Mouse (Mus musculus) frontal cortex, postnatal 36 days (tissue): ENCODE results near the gene Defb28.

Experiments
- DNase-seq, 2 experiments: peaks; one replicate each; pipeline ENCODE4 v3.0.0; 2022; ENCODE audit warnings: low spot score in 2 of 2

The Defb28 gene

DNA sequence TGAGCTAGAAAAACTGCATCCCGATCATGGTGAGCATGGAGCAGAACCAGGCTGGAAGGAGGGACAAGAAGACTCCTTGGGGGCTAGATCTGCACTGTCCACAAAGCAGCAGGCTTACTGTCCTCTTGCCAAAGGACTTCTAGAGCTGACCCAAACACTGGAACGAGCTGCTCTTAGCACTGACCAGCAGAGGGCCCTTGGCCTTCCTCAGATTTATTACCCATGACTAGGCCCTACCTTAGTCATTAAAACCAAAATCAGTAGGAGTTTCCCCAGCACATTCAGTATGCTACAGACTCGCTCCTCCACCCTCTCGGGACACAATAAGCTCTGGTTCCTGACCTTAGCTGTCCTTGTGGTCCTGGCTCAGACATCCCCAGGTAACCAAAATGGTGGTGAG is at the start of gene Defb28:
Gene Defb28 (plus strand): TSS at position 275 of the 400 bp plus-strand sequence.
- DNase-seq, result no peak

DNA sequence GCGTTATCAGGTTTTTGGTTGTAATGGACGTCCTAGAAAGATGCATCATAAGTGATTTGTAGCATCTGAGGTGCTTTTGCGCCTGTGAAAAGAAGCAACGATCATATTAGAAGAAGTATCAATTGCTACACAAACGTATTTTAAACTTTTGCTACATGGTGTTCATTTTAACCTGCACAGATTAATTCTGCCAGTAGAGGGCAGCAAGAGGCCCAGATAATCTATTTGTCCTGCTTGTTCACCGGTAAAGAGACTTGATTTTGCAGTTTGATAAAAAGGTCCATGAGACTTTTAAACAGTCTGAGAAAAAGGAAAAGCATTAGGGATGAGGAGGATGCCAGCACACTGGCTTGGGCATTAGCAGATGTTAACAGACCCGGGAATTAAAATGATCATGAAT is 47.1 kb upstream of the Defb28 start:
- DNase-seq, result peak; percentile 34 to 70

DNA sequence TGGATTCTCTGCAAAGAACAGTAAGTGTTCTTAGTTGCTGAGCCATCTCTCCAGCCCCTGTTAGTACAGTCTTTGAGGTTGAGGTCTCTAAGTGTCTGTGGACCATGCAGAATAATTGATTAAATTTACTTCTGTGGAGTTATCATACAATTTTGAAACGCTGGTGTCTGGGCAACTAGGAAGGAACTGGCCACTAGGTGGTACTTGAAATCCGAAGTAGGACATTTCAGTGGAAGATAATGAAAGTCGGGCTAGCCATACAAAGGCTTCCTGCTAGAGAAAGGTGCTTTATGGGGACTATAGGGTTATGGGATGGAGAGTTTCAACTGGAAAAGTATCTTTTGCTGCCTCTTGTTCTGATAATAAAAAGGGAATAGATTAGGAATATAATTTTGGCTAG is 45.6 kb upstream of the Defb28 start:
- DNase-seq, result no peak

DNA sequence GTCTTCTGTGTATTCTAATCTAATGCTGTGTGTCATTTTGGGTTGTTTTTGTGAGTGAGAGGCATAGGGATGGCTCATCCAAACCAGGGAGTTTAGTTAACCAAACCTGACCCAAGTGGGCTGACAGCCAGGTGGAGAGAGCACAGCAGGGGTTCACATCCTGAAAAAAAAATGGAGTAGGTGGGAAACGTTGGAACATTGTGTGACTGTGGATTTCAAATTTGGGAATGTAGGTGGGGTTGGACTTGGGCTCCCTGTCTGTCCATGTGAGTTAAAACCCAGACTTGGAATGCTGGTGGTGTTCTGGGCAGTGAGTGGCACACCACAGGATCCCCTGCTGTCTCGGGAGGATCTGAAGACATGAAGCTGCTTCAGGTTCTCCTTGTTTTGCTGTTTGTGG is 41.3 kb upstream of the Defb28 start, which contains the start of gene Defb20:
Gene Defb20 (plus strand): TSS at position 301 of the 400 bp plus-strand sequence.
- no peak for DNase-seq

DNA sequence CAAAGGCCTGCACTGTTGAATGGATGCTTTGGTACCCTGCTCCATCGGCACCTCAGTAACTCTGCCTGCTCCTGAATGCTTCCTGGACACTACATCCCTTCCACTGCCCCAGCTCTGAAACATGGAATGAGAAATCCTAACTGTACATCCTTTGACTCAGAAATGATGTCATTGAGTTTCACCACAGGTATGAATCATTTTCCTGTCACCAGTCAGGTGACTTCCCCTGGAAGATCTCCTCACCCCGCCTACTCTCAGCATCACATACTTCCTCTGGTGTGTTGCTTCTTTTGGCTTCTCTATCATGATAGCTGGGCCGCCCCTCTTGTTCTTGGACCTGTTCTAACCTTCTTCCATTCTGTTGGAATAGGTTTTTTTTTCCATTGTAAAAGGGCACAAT is 37.2 kb upstream of the Defb28 start:
- DNase-seq, result no peak

DNA sequence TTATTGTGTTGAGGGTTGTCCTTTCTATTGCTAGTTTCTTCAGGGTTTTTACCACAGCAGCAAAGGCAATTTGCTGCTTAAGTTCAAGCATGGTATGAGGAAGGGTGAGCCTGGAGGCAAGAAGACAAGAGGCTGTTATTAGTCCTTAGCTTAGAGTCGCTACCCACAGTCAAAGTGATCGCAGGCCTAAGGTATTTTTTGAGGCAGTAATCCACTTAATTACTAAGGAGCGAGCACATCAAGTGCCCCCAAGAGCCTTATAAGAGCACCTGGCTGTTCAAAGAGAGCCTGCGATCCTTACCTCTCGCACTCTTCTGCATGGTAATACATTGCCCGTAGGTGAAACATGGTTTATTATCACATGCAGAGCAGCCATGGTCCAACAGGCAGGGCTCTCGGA is 36.3 kb upstream of the Defb28 start:
- no peak for DNase-seq

DNA sequence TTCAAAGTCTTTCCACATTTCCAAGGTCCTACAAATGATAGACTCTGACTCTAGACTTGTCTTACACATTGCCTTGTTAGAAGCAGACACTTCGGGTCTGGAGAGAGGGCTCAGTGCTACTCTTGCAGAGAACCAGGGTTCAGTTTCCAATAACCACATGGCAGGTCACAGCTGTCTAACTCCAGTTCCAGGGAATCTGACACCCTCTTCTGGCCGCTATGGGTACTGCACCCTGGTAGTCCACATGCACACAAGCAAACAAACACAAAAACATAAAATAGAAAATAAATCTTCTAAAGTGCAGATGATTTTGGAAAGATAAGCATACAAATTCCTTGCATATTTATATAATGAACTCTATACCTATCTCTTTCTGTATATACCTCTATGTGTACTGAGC is 31.0 kb upstream of the Defb28 start:
- DNase-seq, result no peak

DNA sequence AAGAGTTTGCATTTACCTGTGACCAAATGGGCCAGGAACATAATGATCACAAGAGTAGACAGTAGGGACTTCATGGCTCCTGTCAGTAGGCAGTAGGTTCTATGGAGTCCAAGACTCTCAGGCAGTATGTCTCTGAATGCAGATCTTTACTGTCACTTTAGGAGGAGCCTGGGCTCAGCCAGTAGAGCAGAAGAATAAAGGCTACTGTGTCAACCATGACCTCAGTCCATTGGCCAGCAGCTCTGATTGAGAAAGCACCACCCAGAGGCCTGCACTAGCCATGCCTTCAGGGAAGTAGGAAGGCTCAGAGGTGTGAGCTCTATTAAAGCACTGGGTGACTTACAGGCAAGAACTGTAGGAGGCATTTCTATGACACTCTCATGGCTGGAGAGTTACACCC is 28.0 kb upstream of the Defb28 start, which contains the start of gene Defb22:
Gene Defb22 (minus strand): TSS at position 101 of the 400 bp plus-strand sequence.
- no peak for DNase-seq

DNA sequence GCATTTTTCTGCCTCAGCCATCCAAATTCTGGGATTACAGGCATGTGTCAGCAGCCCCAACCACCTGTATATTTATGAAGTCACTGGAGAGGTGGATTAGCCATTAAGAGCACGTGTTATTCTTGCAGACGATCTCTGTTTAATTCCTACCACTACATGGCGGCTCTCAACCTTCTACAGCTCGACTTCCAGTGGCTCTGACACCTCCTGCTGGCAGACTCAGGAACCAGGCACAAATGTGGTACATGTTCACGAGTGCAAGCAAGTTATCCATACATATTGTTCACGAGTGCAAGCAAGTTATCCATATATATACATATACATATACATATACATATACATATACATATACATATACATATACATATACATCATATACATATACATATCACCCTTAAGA is 24.9 kb upstream of the Defb28 start:
- DNase-seq, result no peak

DNA sequence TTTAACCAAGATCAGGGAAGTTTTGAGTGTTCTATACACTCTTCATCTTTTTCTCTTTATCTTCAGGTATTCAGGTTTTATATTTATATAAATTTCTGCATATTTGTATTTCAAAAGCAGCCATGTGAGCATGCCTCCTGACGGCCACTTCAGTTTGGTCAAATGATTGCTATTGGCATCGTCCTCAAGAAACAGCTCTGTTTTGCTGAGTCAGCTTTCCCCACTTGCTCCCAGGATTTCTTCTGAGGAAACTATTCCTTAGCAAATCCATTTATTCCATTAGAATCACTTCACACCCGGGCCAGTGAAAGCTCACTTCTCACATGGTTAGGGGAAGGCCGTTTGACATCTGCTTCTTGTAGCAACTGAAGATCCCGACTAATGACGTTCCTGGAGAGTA is 20.0 kb upstream of the Defb28 start:
- no peak for DNase-seq

DNA sequence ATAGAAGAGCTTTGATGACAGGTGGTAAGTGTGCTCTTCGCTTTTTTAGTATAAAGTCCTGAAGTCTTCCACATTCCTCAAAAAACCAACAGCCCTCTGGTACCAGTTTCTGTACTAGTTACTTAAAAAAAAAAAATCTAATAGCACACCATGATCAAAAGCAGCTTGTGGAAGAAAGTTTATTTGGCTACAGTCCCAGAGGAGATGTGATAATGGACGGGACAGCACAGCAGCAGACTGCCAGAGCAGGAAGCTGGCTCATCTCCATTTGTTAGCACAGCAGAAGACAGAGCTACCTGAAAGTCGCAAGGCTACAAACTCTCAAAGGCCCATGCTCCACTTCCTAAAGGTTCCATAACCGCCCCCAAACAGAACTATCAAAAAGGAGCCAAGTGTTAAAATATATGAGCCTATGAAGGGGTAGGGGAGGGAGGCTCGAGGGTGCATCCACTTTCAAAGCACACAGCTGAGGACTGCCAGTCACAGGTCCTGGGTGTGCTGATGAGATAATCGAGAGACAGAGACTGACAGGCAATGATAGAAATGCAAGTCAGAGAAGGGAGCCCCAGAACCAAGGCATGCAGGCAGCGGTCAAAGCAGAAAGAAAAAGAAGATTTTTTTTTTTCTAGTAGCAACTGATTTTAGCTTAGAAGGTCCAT is 17.7 kb upstream of the Defb28 start:
- no peak for DNase-seq

DNA sequence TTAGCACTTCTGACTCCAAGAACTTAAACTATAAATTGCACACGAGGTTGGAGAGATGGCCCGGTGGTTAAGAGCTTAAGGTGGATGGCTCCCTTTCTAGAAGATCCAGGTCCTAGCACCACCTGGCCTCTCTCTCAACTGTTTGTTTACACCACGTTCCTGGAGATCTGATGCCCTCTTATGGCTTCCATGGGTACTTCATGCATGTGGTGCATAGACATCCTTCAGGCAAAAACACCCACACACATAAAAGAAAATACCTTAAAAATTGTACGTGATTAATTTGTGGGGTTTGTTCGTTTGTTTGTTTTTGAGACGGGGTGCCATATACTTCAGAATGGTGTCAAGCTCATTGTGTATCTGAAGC is 17.2 kb upstream of the Defb28 start:
- DNase-seq, result no peak

DNA sequence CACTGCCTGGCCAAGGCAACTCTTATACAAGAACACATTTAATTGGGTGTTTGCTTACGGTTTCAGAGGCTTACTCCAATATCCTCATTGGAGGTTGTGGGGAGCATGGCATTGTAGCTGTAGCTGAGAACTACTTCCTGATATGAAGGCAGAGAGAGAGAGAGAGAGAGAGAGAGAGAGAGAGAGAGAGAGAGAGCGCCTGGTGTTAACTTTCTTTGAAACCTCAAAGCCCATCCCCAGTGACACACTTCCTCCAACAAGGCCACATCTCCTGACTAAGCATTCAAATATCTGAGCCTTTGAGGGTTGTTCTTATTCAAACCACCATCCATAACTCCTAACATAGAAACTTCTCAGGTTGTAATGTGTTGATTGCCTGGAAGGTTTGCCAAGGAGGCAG is 14.1 kb upstream of the Defb28 start:
- no peak for DNase-seq

DNA sequence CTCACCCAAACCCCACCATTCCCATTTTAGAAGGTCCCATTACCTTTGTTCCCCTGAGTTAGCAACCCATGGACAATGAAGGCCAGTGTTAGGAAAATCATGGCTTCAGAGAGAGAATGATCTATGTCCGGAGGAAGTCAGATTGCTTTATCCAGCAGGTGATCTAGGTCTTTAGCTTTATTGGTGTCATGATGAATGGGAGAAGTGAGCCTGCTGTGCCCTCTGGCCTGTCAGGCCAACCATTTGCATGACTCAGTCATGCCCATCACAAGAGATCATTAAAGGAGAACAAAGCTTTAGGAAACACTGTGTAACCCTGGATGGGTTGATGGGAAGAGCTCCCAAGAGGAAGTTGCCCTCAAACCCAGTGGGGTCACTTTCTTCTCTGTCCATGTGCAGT is 6.5 kb upstream of the Defb28 start, which contains the start of gene Defb26:
Gene Defb26 (minus strand): TSS at position 101 of the 400 bp plus-strand sequence.
- DNase-seq, result no peak

DNA sequence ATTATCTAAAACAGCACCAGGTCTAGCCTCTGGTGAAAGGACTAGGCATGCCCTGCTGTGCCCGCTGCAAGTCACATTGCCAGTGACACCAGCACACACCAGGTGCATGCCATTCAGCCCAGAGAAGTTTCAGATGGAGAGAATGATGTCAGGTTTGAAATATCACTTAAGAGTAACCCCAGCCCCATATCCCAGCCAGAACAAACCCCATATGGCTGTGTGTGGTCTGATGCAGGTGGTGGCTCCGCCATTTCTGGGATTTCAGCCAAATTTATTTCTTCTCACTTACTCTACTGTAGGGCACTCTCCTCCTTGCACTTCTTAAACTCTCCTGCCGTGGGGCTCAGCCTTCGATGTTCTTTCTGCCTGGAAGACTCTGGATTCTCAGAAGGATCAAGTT is 2.0 kb upstream of the Defb28 start:
- DNase-seq, result no peak

DNA sequence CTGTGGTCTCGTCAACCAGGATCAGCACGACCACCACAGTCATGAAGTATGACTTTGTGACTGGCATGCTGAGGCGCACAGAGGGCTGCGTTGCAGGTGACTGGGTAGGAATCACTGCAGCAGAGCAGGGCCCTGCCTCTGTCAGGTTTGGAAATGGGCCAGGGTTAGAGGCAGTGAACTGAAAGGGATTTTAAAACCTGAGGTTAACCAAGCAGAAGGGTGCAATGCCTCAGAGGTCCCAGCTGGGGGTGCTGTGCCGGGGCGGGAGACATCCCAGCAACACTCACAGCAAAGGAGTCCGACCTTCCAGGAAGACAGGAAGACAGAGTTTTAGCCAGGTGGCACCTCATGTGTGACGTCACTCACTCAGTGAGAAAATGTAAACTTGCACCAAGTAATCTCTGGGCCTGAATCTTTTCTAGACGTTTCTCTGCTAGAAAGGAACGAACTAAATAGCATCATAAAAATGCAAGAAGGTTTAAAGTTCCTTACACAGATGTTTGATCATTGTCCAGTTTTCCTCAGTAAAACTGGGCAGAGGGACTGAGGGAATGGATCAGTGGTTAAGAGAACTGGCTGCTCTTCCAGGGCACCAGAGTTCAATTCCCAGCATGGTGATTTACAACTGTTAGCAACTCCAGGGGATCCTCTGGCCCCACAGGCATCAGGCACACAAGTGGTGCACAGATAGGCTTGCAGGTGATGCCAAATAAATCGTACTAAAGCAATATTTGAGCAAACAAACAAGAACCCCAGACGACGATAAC is 22.1 kb downstream of the Defb28 start, which contains the start of gene Defb29:
Gene Defb29 (minus strand): TSS at position 155 of the 767 bp plus-strand sequence.
- DNase-seq, result no peak

DNA sequence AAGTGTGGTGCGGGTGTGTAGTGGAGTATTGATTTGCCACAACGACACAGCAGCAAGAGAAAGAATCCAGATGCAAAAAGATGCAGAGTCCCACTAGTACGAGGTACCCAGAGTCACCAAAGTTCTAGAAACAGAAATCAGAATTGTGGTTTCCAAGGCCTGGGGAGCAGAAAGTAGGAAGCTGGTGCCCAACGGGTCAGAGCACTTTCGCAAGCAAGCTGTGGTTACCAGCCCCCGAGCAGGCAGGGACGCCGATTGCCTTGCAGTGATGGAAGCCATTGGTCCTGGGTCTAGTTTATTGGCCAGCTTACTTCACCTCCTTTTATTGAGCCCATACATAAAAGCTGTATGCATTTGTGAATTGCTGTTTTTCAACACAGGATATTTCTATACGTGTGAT is 23.9 kb downstream of the Defb28 start:
- no peak for DNase-seq

DNA sequence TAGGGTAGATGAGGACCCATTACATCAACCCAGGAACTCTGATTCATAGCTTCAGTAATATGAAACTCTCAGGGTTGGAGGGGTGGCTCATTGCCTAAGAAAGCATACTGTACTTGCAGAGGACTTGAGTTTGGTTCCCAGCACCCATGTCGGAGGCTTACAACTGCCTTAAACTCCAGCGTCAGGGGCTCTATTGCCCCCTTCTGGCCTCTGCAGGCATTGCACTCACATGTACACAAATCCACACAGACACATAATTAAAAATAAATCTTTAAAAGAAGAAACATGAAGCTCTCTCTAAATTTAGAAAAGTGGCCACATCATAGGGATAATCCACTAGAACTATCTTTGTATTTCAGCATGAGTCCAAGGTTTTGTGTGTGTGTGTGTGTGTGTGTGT is 24.8 kb downstream of the Defb28 start:
- DNase-seq, result no peak

DNA sequence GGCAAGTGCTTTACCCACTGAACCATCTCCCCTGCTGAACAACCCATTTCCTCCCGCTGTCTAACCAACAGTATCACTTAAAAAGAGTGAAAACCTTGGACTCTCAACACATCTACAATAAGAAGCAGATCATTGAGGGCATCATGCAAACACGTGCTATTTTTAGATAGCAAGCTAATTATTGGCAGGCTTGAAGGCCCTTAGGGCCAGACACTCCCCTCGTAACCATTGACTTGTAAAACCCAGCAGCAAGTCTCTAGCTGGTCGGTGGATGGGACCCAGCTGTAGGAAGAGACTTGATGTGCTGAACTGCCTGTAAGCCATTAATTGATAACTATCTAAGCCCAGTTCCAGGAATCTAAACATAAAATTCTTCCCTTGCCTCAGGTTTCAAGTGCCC is 25.4 kb downstream of the Defb28 start:
- DNase-seq, result no peak

DNA sequence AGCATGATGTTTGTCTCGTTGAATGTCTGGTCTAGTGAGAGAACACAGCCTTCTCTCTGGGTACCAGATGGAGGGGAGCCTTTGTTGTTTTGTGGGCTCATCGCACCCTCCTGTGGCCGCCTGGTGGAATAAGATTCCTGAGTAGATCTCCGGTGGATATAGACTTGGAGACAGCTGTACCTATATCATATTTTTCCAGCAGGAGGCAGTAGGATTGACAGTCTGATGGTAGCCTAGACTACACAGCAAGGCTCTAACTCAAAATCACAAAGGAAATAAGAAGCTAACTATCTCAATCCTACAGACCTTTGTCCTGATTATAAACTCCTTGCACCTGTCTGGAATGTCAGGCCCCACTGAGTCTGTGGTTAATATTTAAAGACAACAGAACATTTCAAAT is 26.6 kb downstream of the Defb28 start:
- peak; percentile 46 to 71 for DNase-seq

DNA sequence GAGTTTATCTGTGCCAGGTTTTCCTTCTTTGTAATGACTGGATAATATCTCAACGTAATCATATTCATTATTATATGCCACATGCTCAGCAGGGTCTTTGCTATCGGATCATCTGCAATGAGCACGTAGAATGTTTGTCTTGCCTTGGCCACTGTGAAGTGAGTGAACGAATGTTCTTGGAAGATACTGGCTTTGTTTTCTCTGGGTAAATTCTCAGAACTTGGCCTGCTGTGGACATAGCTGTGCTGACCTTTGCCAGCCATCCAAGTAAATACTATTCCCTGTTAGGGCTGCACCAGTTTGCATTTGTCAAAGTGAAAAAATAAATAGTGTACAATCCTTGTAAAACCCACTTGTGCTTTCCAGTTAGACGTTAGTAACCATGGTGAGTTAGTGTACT is 30.1 kb downstream of the Defb28 start:
- DNase-seq, result no peak

DNA sequence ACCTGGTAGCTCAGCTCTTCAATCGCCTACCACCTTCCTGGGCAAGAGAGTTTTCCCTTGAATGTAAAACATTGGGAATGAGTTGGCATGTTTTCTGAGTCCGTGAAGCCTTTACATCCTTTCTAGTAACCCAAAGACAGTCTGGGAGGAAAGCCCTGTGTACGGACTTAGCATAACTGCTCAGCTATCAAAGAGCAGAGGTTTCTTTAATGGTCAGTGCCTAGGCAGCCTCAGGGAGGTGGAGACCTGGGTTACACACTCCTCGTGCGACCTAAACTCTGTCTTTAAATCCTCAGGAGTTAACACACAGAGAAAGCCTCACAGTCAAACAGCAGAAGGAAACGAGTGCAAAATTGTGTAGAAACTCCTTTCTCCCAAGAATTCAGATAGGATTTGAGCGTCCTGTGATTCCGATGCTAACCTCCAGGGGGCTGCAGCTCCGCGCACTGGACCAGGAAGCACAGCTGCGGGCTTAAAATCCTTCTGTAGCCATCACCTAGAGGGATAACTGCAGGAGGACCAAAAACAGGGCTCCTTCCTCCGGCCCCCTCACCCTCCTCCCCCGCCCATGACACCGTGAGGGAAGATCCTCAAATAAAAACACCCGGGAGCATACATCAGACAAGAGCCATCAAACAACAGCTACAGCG is 35.8 kb downstream of the Defb28 start:
- DNase-seq, result peak; percentile 64 to 74

DNA sequence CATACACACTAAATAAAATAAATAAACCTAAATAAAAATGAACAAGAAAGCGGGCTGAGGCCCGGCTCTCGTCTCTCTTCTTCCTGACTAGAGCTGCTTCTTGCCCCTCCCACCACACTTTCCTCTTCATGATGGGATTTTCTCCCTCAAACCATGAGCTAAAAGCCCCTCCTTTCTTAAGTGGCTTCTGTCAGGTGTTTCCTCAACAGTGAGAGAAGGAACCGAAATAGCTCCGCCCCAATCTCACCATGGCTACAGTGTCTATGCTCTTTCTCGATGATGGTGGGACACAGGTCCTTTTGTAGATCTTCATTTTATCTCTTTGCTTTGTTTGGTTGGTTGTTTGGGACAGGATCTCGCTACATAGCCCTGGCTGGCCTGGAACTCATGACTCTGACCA is 38.6 kb downstream of the Defb28 start:
- DNase-seq, result no peak
